Mouse (Mus musculus) liver, embryonic 16.5 days (tissue): ENCODE results near the gene Rhbdl1. TPM values are rescaled to one million over a fixed set of nuclear protein-coding genes. Genes with fewer than 3 reads are reported as not detected.
A peak's percentile ranks its signal among the peaks of the same experiment; 100 is the strongest.

Source experiments
- ATAC-seq: fragments of 200-750 bp; cut with Nextera tagmentation; 2 replicates; pipeline ENCODE4 v1.8.0; 2017; ENCODE audit warnings: low read depth, mild to moderate bottlenecking, moderate number of reproducible peaks, moderate library complexity
- H3K27ac ChIP-seq: fragments of 300-500 bp; sonication (generic); 2 replicates; pipeline ENCODE4 v1.5.1; 2014; ENCODE audit warnings: mild to moderate bottlenecking, low read length
- H3K27me3 ChIP-seq: fragments of 300-500 bp; sonication (generic); 2 replicates; pipeline ENCODE4 v1.6.1; 2014; ENCODE audit warnings: low read depth, low read length, mixed read lengths; ENCODE audit not compliant: control insufficient read depth, insufficient read depth
- H3K36me3 ChIP-seq: fragments of 300-500 bp; sonication (generic); 2 replicates; pipeline ENCODE4 v1.6.1; 2014; ENCODE audit warnings: mild to moderate bottlenecking; ENCODE audit not compliant: control insufficient read depth, insufficient read depth
- H3K4me1 ChIP-seq: fragments of 300-500 bp; sonication (generic); 2 replicates; pipeline ENCODE4 v1.6.1; 2014; ENCODE audit warnings: low read depth, low read length, mixed read lengths; ENCODE audit not compliant: control insufficient read depth
- H3K4me2 ChIP-seq: fragments of 300-500 bp; sonication (generic); 2 replicates; pipeline ENCODE4 v1.6.1; 2014; ENCODE audit warnings: low read depth, low read length, mixed read lengths
- H3K4me3 ChIP-seq: fragments of 300-500 bp; sonication (generic); 2 replicates; pipeline ENCODE4 v1.5.1; 2014; ENCODE audit warnings: low read depth, mild to moderate bottlenecking, low read length
- H3K9ac ChIP-seq: fragments of 300-500 bp; sonication (generic); 2 replicates; pipeline ENCODE4 v1.6.1; 2014; ENCODE audit warnings: low read depth, low read length
- H3K9me3 ChIP-seq: fragments of 300-500 bp; sonication (generic); replicated peaks from 2 replicates; pipeline ENCODE4 v1.6.1; 2016; ENCODE audit warnings: low read length; ENCODE audit not compliant: control insufficient read depth
- WGBS: fragments of 180-500 bp; shearing (Covaris S2); extraction: QIAGEN DNeasy Blood & Tissue Kit; methylation state at CpG from one replicate; pipeline ENCODE4 v1.1.7; 2014; ENCODE audit not compliant: insufficient replicate concordance; 5-methylcytosine and 5-hydroxymethylcytosine counted together
- polyA plus RNA-seq: library from polyadenylated mRNA; unstranded; fragments of >200 nt; fragmentation: Nextera tagmentation; extraction: Ambion mirVana; gene quantifications from 2 replicates; pipeline ENCODE4 v1.2.1, GENCODE M21; 2015

Gene Rhbdl1
- polyA plus RNA-seq, 1 experiment from 2014 or later, result 0.45 TPM

- Histone ChIP-seq H3K36me3 (peaks cover 30% of the 10 kb centered on the region), H3K9me3 (no peaks in the 10 kb centered on the region), H3K4me1 (peaks cover 21% of the 10 kb centered on the region), H3K27ac (peak within 1 kb of the TSS; percentile 84), H3K9ac (peak within 1 kb of the TSS; percentile 87), H3K4me2 (peak within 1 kb of the TSS; percentile 87), H3K27me3 (no peaks in the 10 kb centered on the region), H3K4me3 (peak within 1 kb of the TSS; percentile 87)
- ATAC-seq, result peak; percentile 94
- WGBS, result under 1% methylated on average over 21 of the region's 21 CpGs
Measured at GRCm38 (mm10) chr17:25844396-25844901, 7.4 kb upstream of the Rhbdl1 start, which contains the start of gene Rhot2. Gene Rhot2 (minus strand): TSS chr17:25844851.

DNA sequence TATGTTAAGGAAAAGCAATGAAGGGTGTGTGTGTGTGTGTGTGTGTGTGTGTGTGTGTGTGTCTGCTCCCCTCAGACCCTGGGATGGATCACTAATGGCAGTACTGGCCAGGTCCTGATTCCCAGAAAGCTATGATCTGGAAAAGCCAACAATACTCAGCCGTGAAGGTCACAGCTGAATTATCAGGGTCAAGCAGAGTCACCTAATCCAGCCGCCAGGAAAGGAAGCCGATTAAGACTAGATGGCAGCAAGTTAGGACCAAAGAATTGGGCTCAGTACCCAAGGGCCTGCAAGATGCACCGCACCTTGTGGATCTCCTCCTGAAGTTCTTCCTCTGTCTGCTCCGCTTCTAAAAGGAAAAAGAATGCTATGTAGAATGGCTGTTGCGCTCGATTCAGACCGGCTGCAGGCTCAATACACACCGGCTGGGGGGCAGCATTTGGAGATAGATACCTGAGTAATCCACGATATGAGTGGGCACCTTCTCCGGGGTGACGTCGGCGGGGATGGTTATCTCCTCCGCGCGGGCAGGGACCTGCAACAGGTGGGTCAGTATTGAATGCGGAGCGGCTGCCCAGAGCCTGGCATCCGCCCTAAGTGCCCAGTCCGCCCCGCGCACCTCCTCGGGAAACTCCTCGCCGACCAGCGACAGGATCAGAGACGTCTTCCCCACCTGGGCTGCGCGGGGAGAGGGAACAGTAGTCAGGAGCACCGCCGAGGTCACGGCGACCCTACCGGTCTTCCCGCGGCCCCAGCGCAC, 6.7 kb upstream of the Rhbdl1 start:
- ATAC-seq, result peak; percentile 42
- H3K9me3 ChIP-seq, result no peaks in the 10 kb centered on the region
- peak overlapping the region; percentile 87 for H3K4me3 ChIP-seq
- H3K27me3 ChIP-seq, result no peaks in the 10 kb centered on the region
- H3K9ac ChIP-seq, result peak overlapping the region; percentile 87
- peak overlapping the region; percentile 87 for H3K4me2 ChIP-seq
- peaks cover 35% of the 10 kb centered on the region for H3K36me3 ChIP-seq
- WGBS, result 2% methylated on average over 36 of the region's 38 CpGs
- H3K4me1 ChIP-seq, result peaks cover 23% of the 10 kb centered on the region
- peak overlapping the region; percentile 84 for H3K27ac ChIP-seq

- H3K9me3 ChIP-seq, result no peaks in the 10 kb centered on the region
- no peak for ATAC-seq
- peak overlapping the region; percentile 87 for H3K4me2 ChIP-seq
- no peaks in the 10 kb centered on the region for H3K27me3 ChIP-seq
- peak overlapping the region; percentile 87 for H3K9ac ChIP-seq
- peak overlapping the region; percentile 87 for H3K4me3 ChIP-seq
- peaks cover 35% of the 10 kb centered on the region for H3K36me3 ChIP-seq
- WGBS, result 86% methylated on average over 4 of the region's 4 CpGs
- peaks cover 23% of the 10 kb centered on the region for H3K4me1 ChIP-seq
- peak overlapping the region; percentile 19 for H3K27ac ChIP-seq
Measured at GRCm38 (mm10) chr17:25843122-25843521, 6.0 kb upstream of the Rhbdl1 start.

GRCm38 (mm10) chr17:25842509-25842908, 5.4 kb upstream of the Rhbdl1 start:
- no peak overlapping the region for H3K4me2 ChIP-seq
- H3K4me3 ChIP-seq, result no peak overlapping the region
- no peak overlapping the region for H3K27ac ChIP-seq
- H3K27me3 ChIP-seq, result no peaks in the 10 kb centered on the region
- H3K4me1 ChIP-seq, result peaks cover 24% of the 10 kb centered on the region
- H3K36me3 ChIP-seq, result peaks cover 37% of the 10 kb centered on the region
- no peak overlapping the region for H3K9ac ChIP-seq
- 75% methylated on average over 3 of the region's 3 CpGs for WGBS
- no peak for ATAC-seq
- H3K9me3 ChIP-seq, result no peaks in the 10 kb centered on the region

DNA sequence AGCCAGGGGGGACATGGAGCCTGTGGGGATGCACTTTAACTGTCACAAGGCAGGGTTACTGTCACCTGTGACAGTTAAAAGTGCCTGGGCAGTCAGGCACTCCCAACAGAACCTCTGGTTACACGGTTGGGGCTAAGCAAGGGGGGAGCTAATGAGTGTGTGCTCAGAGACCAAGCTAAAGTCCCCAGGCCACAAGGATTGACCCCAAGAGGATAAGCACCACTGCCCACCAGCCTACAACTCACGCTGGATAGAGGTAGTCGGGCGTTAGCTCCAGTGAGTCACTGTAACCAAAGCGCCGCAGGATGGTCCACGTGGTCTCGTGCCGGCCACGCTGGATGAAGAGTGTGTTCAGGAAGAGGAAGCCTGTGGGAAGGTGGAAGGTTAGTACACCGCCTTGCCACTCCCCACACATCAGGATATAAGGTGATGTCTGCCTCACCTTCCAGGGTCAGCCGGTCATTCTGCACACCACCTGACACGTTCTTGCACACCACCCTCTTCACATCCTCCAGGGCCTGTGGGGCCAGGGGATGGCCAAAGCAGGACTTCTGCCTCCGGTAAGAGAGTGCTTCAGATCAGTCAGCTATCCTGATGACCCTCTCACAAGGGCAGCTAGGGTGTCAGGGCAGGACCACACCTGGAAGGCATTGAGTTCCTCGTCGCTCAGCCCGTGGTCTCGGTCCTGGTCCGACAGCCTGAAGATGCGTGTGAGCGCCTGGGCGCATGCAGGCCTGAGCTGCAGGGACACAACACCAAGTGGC, 4.2 kb upstream of the Rhbdl1 start, which contains the start of gene Gm20683:
Gene Gm20683 (minus strand): TSS at position 647 of the 764 bp plus-strand sequence.
- Histone ChIP-seq H3K4me3 (no peak within 1 kb of the TSS), H3K27me3 (no peaks in the 10 kb centered on the region), H3K4me1 (peaks cover 36% of the 10 kb centered on the region), H3K36me3 (peaks cover 37% of the 10 kb centered on the region), H3K9me3 (no peaks in the 10 kb centered on the region), H3K4me2 (no peak within 1 kb of the TSS), H3K9ac (no peak within 1 kb of the TSS), H3K27ac (no peak within 1 kb of the TSS)
- WGBS, result 90% methylated on average over 22 of the region's 22 CpGs
- ATAC-seq, result no peak

DNA sequence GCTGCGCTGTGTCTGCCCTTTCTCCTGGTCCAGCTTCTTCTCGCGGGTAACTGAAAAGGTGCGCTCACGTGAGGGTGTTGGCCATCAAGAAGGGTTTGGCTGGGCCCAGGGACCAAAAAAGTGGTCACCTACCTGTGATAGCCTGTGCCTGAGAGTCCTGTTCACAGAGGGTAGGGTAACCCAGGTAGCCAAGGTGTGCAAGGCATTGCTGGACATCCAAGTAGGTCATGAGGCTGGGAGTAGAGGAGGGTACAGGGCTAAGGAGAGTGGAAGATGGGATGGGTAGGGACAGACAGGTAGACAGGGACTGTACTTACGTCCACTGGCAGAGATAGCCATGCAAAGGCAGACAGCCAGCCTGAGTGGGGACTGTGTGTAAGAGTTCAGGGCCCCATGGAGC, 3.4 kb upstream of the Rhbdl1 start:
- Histone ChIP-seq H3K27me3 (no peaks in the 10 kb centered on the region), H3K4me3 (no peak overlapping the region), H3K4me2 (no peak overlapping the region), H3K4me1 (peaks cover 40% of the 10 kb centered on the region), H3K9ac (no peak overlapping the region), H3K36me3 (peaks cover 37% of the 10 kb centered on the region), H3K9me3 (no peaks in the 10 kb centered on the region), H3K27ac (no peak overlapping the region)
- ATAC-seq, result no peak
- 88% methylated on average over 6 of the region's 6 CpGs for WGBS

- peak; percentile 44 for ATAC-seq
- peaks cover 37% of the 10 kb centered on the region for H3K36me3 ChIP-seq
- no peaks in the 10 kb centered on the region for H3K9me3 ChIP-seq
- 0 out of 2 replicates have a peak overlapping the region, but pooled peaks have one; percentile 3 for H3K9ac ChIP-seq
- H3K4me1 ChIP-seq, result peaks cover 43% of the 10 kb centered on the region
- H3K4me3 ChIP-seq, result no peak overlapping the region
- 78% methylated on average over 14 of the region's 14 CpGs for WGBS
- no peak overlapping the region for H3K4me2 ChIP-seq
- no peaks in the 10 kb centered on the region for H3K27me3 ChIP-seq
- peak overlapping the region; percentile 76 for H3K27ac ChIP-seq
Measured at GRCm38 (mm10) chr17:25839455-25840235, 2.5 kb upstream of the Rhbdl1 start.

DNA sequence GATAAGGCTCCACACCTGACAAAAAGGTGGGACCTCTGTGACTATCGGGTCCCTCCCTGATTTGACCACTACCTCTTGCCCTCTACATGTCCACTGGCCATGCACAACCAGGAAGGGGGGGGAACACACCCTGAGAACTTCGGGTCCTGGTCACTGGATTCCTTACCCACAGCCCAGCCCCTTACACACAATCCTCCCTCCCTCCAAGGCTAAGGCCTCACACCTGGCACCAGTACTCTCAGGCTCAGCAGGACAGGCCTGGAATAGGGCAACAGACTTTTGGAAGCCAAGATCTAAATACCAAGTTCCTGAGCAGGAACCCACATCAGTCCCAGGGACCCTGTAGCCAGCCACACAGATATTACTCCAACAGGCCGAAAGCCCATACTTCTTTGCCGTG, 1.8 kb upstream of the Rhbdl1 start:
- H3K9ac ChIP-seq, result no peak overlapping the region
- peak overlapping the region; percentile 76 for H3K27ac ChIP-seq
- no peaks in the 10 kb centered on the region for H3K9me3 ChIP-seq
- H3K4me2 ChIP-seq, result no peak overlapping the region
- no peak for ATAC-seq
- 82% methylated on average over 4 of the region's 4 CpGs for WGBS
- H3K4me3 ChIP-seq, result no peak overlapping the region
- no peaks in the 10 kb centered on the region for H3K27me3 ChIP-seq
- peaks cover 37% of the 10 kb centered on the region for H3K36me3 ChIP-seq
- peaks cover 49% of the 10 kb centered on the region for H3K4me1 ChIP-seq
